Mouse (Mus musculus) skeletal muscle tissue, postnatal 0 days (tissue): ENCODE results near the gene Chl1. TPM values are rescaled to one million over a fixed set of nuclear protein-coding genes. Genes with fewer than 3 reads are reported as not detected.

Experiments
- polyA plus RNA-seq: library from polyadenylated mRNA; unstranded; fragments of >200 nt; fragmentation: Nextera tagmentation; extraction: Ambion mirVana; gene quantifications from 2 replicates; pipeline ENCODE4 v1.2.1, GENCODE M21; 2015

Gene Chl1
- 0.91 and 0.97 TPM in 2 replicates for polyA plus RNA-seq

DNA sequence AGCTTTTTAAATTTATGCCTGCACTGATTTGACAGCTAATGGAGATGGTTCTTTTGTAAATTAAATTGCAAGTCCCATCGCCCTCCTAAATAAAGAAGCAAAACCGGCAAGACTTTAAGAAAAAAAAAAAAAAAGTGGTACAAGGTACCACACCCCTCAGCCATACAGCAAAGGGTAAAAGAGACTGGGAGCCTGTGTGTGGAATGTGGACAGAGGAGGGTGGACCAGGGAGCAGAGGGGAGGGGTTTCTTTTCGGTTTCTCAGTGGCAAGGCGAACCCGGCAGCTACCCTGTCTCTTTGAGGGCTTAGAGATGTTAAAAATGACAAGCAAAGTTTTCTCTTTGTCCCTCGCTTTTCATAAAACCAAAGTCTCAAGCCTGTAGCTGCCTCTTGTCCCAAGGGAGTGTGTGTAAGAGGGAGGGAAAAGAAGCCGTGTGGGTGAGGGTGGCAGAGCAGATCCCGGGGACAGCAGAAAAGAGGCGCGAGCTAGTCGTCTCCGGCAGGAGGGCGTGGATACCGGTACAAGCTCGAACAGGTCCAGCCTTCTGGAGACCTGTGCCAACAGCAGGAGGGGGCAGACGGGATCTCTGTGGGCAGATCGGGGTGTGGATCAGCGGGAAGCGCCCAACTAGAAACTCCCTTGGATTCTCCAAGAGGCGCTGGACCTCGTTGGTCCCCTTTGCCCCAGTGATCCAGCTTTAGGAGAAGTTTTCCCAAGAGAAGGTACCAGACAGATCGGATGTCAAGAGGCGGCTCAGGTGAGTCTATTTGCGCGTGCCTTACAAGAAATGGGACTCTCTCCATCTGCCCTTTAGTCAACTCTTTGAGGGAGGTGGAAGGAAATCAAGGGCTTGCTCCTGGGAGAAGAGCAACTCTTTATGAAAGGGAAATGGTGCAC, at the start of gene Chl1:
Chl1 (plus strand) TSS at position 195 of the 898 bp plus-strand sequence.

